Mouse (Mus musculus) bone marrow macrophage, adult 2 months (primary cell): Measurements from ENCODE around the gene Hs1bp3.

Experiments used
- CTCF ChIP-seq: IDR thresholded peaks from 2 replicates; pipeline ENCODE4 v1.5.1; 2012; ENCODE audit warnings: low read depth, mild to moderate bottlenecking, low read length, moderate library complexity
- POLR2A ChIP-seq: IDR thresholded peaks from 2 replicates; pipeline ENCODE4 v1.6.1; 2012; ENCODE audit warnings: mild to moderate bottlenecking, low read depth, low read length, borderline replicate concordance

DNA sequence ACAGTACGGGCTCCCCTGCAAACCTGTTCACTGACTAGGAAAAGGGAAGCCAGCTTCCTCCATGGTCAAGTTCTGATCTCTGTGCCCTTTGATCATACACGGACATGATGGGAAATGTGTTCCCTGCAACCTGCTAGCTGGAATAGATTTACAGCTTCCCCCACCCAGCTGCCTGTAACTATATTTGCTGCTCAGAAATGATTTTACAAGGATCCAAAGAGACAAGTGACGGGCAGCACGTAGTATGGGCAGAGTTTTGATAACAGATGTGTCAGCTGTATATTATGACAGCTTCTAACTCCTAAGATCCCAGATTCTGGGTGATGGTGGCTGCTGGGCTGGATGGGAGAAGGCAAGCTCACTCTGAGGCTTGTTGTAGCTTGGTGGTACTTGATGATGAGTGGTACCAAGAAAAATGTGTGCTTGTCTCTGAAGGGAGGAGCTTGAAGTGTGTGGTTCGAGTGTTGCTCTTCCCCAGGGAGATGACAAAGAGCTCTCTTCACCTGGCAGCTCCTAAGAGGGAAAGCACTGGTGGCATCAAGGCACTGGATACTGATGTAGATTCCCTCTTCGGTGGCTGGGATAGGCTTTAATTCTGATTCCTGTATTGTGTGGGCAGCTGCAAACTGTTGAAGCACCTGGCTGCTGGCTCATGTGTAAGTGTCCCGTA, 59.4 kb downstream of the Hs1bp3 start:
- no peak for TF ChIP-seq POLR2A
- TF ChIP-seq CTCF, result no peak
